Mouse (Mus musculus): ENCODE measurements at regions not wholly inside any gene's neighbourhood (a gene's known extent, or its start where the extent isn't known, plus 50 kb on each side); places are given as distances from the start of the nearest gene placed in this dataset.

DNA sequence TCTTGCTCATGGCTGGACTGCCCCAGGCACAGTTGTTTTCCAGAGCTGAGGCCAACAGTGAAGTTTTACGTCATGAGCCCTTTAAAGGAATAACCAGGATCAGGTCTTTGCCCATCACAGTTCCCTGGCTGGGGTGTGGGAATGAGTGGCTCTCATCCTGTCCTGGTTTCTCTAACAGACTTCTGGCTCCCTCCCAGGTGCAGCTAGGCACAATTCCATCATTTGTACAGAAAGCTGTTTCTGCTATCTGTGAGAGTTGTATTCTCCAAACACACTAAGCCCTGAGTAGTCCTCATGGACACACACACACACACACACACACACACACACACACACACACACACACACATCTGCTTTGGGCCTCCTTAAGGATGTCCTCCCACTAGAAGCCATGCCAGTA lies 127.1 kb upstream of the Impad1 start:
- no peak for DNase-seq (ENCODE audit: low read depth, low spot score)

DNA sequence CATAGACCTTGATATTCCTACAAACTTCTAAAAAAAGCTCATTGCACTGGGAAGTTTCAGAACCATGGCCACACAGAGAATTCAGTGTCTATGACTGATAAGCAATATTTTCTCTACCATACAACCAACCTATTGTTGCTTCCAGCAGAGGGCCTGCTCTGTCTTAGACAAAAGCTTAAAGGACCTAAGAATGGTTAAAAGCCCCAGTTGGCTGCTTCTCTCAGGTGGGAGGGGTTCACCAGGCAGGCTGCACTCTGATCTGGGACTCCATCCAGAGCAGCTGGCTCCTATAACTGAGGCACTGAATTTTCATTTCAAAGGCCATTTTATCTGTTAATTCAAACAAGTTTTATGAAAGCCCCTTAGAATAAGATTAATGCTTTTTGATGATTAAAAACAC lies 82.1 kb upstream of the Impad1 start:
- DNase-seq (ENCODE audit: low read depth, low spot score), result no peak

DNA sequence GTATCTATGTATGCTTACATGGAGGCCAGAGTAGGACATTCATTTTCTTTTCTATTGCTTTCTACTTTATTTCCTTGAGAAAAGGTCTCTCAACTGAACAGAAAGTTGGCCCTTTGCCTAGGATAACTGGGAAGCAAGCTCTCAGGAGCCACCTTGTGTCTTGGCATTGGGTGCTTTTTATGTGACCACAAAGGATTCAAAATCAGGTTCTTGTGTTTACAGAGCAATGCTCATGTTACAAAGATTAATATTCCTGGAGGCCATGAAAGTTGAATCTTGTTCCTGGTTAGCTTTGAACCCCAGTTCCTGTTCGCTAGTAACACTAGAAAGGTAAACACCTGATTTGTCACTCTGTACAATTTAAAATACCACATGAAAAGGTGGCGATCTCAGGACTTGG lies 65.2 kb upstream of the Impad1 start:
- DNase-seq (ENCODE audit: low read depth, low spot score), result no peak
